Mouse (Mus musculus): ENCODE results near the gene Pum2. TPM values are rescaled to one million over a fixed set of nuclear protein-coding genes. Genes with fewer than 3 reads are reported as not detected.
"Not testable (repeated sequence)": the region's sequence is repeated elsewhere in the genome, so short reads cannot be mapped to it uniquely, and the experiment has no call there.

The Pum2 gene
- total RNA-seq, 2 experiments from 2014 or later, result 116 to 149 TPM

- no peak for DNase-seq (ENCODE audit: low spot score in 2 of 2)
Observed at GRCm38 (mm10) chr12:8667473-8668255, 6.3 kb upstream of the Pum2 start.

- DNase-seq (ENCODE audit: low spot score in 2 of 2), result no peak
Observed at GRCm38 (mm10) chr12:8669421-8669820, 4.5 kb upstream of the Pum2 start.

- DNase-seq (ENCODE audit: low spot score in 2 of 2), result no peak
Observed at GRCm38 (mm10) chr12:8669846-8670245, 4.1 kb upstream of the Pum2 start.

- DNase-seq (ENCODE audit: low spot score in 2 of 2), result no peak
Observed at GRCm38 (mm10) chr12:8673121-8673973, 587 bp upstream of the Pum2 start.

GRCm38 (mm10) chr12:8674377-8674864, 487 bp downstream of the Pum2 start:
- DNase-seq (ENCODE audit: low spot score in 2 of 2), result peak; percentile 64 to 66

- DNase-seq (ENCODE audit: low spot score in 2 of 2), result peak in 1 of 2 experiments; percentile 18
Observed at GRCm38 (mm10) chr12:8674891-8675341, 982 bp downstream of the Pum2 start.

- no peak for DNase-seq (ENCODE audit: low spot score in 2 of 2)
Observed at GRCm38 (mm10) chr12:8675361-8675760, 1.4 kb downstream of the Pum2 start.

GRCm38 (mm10) chr12:8676341-8676740, 2.4 kb downstream of the Pum2 start:
- DNase-seq (ENCODE audit: low spot score in 2 of 2), result no peak

GRCm38 (mm10) chr12:8677926-8678325, 4.0 kb downstream of the Pum2 start:
- no peak for DNase-seq (ENCODE audit: low spot score in 2 of 2)

- no peak for DNase-seq (ENCODE audit: low spot score in 2 of 2)
Observed at GRCm38 (mm10) chr12:8684200-8684599, 10.3 kb downstream of the Pum2 start.

GRCm38 (mm10) chr12:8685036-8685435, 11.1 kb downstream of the Pum2 start:
- DNase-seq (ENCODE audit: low spot score in 2 of 2), result no peak

- not testable (repeated sequence) for DNase-seq (ENCODE audit: low spot score in 2 of 2)
Observed at GRCm38 (mm10) chr12:8689882-8690281, 15.9 kb downstream of the Pum2 start.

- DNase-seq (ENCODE audit: low spot score in 2 of 2), result no peak
Observed at GRCm38 (mm10) chr12:8698895-8699294, 25.0 kb downstream of the Pum2 start.

GRCm38 (mm10) chr12:8703988-8704387, 30.1 kb downstream of the Pum2 start:
- DNase-seq (ENCODE audit: low spot score in 2 of 2), result no peak

GRCm38 (mm10) chr12:8708876-8709275, 34.9 kb downstream of the Pum2 start:
- DNase-seq (ENCODE audit: low spot score in 2 of 2), result no peak

- no peak for DNase-seq (ENCODE audit: low spot score in 2 of 2)
Observed at GRCm38 (mm10) chr12:8712665-8713064, 38.7 kb downstream of the Pum2 start.

GRCm38 (mm10) chr12:8716093-8716492, 42.2 kb downstream of the Pum2 start:
- no peak for DNase-seq (ENCODE audit: low spot score in 2 of 2)

GRCm38 (mm10) chr12:8726890-8727289, 53.0 kb downstream of the Pum2 start:
- no peak for DNase-seq (ENCODE audit: low spot score in 2 of 2)

GRCm38 (mm10) chr12:8728739-8729138, 54.8 kb downstream of the Pum2 start:
- DNase-seq (ENCODE audit: low spot score in 2 of 2), result no peak

GRCm38 (mm10) chr12:8753654-8754053, 79.7 kb downstream of the Pum2 start:
- no peak for DNase-seq (ENCODE audit: low spot score in 2 of 2)

GRCm38 (mm10) chr12:8754116-8754515, 80.2 kb downstream of the Pum2 start:
- DNase-seq (ENCODE audit: low spot score in 2 of 2), result no peak

- DNase-seq (ENCODE audit: low spot score in 2 of 2), result no peak
Observed at GRCm38 (mm10) chr12:8758029-8758428, 84.1 kb downstream of the Pum2 start.

Data from adrenal gland, adult 18-20 months (tissue).